Mouse (Mus musculus): ENCODE results near the gene Gm5142. TPM values are rescaled to one million over a fixed set of nuclear protein-coding genes. Genes with fewer than 3 reads are reported as not detected.

Gm5142 gene
- polyA plus RNA-seq, 1 experiment from 2014 or later = not detected

Other genes starting within 250 kb of the Gm5142 start
- gene 1700129C05Rik, start 35.9 kb downstream of the Gm5142 start, polyA plus RNA-seq (2014; fragmentation: Nextera tagmentation; extraction: Ambion mirVana) = not detected in 2 replicates
- gene Rcbtb1, start 22.5 kb upstream of the Gm5142 start, polyA plus RNA-seq (2014; fragmentation: Nextera tagmentation; extraction: Ambion mirVana) = 69.3 and 76.2 TPM in 2 replicates
- gene Gm6904, start 81.5 kb upstream of the Gm5142 start, polyA plus RNA-seq (2014; fragmentation: Nextera tagmentation; extraction: Ambion mirVana) = not detected in 2 replicates
- gene Phf11a, start 118.8 kb upstream of the Gm5142 start, polyA plus RNA-seq (2014; fragmentation: Nextera tagmentation; extraction: Ambion mirVana) = 0.13 TPM in 1 of 2 replicates, not detected in the other
- gene Phf11b, start 162.6 kb upstream of the Gm5142 start, polyA plus RNA-seq (2014; fragmentation: Nextera tagmentation; extraction: Ambion mirVana) = 0.96 and 1.0 TPM in 2 replicates
- 2.4 and 3.1 TPM in 2 replicates for gene Phf11d, start 186.7 kb upstream of the Gm5142 start, polyA plus RNA-seq (2014; fragmentation: Nextera tagmentation; extraction: Ambion mirVana)
- gene Phf11c, start 216.6 kb upstream of the Gm5142 start, polyA plus RNA-seq (2014; fragmentation: Nextera tagmentation; extraction: Ambion mirVana) = 0.71 and 0.91 TPM in 2 replicates

All from intestine, embryonic 14.5 days (tissue).